Mouse (Mus musculus): ENCODE measurements at regions not wholly inside any gene's neighbourhood (a gene's known extent, or its start where the extent isn't known, plus 50 kb on each side); places are given as distances from the start of the nearest gene placed in this dataset.

- DNase-seq (ENCODE audit: low spot score in 2 of 2) = no peak
Observed at GRCm38 (mm10) chr15:46836297-46836696, 6702.1 kb downstream of the 9330182O14Rik start.

- peak; percentile 1 for DNase-seq (ENCODE audit: low spot score in 2 of 2)
Observed at GRCm38 (mm10) chr15:46838067-46838466, 6703.9 kb downstream of the 9330182O14Rik start.

GRCm38 (mm10) chr15:46849545-46849944, 6715.4 kb downstream of the 9330182O14Rik start:
- DNase-seq (ENCODE audit: low spot score in 2 of 2) = no peak

Measured in left cerebral cortex, adult 9 months (tissue).